Mouse (Mus musculus): ENCODE data around the gene Slc12a9.

GRCm38 (mm10) chr5:137381152-137381551 is 47.8 kb upstream of the Slc12a9 start:
- peak; percentile 81 for TF ChIP-seq CTCF (IDR thresholded peaks at IDR 0.05; ENCODE audit: low read depth, low read length)
- no peak for TF ChIP-seq GATA2 (IDR thresholded peaks at IDR 0.05; ENCODE audit: borderline replicate concordance, low read depth, low read length)
- TF ChIP-seq GATA1 (IDR thresholded peaks at IDR 0.05; ENCODE audit: borderline replicate concordance, low read length): no peak
- TF ChIP-seq TAL1 (conservative IDR thresholded peaks at IDR 0.05; ENCODE audit: low read depth, low read length): no peak
- TF ChIP-seq POLR2AphosphoS5 (IDR thresholded peaks at IDR 0.05; ENCODE audit: insufficient replicate concordance, low read depth, low read length): no peak

All from G1E (cell line).